Mouse (Mus musculus): Measurements from ENCODE around the gene Sox5.

Gene Sox5

DNA sequence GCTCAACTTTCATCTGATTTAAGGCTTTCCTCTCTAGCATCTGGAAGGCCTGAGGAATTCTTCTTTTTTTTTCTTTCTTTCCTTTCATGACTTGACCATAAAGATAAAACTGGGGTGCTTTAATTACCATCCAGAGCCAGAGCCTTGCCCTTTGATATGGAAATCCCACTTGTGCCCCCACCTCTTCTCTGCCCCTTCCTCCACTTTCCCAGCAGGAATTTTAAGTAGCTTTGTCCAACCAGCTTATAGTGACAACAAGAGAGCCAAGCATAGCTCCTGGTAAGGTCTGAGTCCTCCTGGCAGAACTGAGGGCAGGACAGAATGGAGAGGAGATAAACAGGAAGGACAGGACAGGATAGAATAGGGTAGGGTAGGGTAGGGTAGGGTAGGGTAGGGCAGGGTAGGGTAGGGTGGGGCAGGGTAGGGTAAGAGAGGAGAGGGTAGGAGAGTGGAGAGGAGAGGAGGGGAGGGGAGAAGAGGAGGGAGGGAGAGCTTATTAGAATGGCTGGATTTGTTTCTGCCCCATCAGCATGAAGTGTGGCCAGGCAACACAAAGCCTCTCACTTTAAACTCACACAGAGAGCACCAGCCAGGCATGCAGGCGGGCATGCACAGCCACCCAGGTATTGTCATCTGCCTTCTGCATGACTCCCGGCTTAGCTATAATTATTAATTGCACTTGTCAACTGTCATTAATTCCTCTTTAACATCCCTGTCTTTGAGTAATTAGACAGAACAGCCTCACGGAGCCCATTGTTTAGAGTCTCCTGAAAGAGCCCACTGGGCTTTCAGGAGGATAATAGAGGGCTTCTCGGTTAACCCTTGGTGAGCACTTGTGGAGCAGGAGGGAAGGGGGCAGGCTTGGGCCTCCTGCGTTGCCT lies 300.9 kb downstream of the Sox5 start:
- WGBS, result 59% methylated on average over 5 of the region's 5 CpGs

DNA sequence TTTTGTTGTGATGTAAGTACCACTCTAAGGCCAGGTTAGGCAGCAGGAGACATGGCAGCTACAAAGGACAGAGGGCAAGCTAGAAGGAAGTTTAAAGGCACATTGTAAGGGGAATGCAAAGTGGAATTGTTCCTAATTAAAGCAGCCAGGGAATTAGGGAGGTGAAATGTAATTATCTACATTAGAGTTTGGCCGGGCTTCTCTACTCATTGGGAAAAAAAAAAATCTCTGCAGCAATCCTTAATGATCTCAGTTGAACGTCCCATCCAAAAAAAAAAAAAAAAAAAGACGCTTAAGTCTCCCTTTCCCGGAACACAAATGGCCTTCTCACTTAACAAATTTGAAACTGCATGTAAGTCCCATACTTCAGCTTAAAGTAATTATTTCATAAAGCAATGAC lies 301.9 kb downstream of the Sox5 start:
- 59% methylated on average over 4 of the region's 4 CpGs for WGBS

DNA sequence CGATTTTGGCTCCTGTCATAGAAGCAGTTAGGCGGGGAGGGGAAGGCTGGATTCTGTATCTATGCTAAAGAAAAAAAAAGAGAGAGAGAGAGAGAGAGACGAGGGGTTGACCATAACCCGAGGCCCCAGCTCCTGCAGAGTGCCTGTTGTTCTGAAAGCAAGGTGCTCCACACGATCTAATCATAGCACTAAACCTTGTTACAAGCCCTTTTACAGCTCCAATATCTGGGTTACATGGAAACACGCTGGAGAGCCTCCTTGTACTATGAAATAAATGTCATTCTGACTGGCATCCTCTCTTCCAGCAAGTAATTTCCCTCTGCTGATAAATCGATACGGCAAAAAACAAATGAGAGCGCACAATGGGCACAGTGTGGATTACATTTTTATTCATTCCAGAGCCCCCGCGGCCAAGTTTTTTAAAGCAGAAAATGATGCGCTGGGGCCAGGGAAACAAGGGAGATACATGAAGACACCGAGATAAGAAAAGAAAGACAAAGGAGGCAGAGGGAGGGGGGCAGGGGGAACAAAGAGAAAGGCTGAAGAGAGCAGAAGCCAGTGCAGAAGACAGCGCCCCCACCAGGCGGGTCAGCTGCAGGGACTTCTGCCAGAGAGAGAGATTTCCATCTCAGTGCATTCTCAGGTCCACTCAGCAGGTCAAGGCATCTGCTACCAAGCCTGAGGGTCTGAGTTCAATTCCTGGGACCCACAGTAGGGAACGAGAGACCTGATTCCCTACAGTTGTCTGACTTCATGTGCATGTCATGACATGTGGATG lies 304.3 kb downstream of the Sox5 start:
- 48% methylated on average over 16 of the region's 16 CpGs for WGBS

DNA sequence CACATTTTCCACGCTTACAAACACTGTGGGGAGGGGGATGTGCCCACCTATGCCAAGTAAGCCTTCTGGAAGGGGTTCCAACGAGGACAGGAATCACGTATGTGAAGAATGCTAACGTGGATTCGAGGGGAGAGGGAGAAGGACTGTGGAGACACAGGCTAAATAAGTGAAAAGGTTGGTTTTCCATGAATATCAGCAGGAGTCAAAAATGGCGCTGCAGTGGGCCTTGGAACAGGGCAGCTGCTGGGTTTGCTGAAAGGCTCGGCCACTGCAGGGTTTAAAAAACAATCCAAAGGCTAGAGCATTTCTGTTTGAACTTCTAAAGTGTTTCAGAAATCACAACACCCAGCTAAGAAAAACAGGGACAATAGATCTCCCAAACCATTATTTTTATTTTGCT lies 308.3 kb downstream of the Sox5 start:
- 84% methylated on average over 7 of the region's 7 CpGs for WGBS

DNA sequence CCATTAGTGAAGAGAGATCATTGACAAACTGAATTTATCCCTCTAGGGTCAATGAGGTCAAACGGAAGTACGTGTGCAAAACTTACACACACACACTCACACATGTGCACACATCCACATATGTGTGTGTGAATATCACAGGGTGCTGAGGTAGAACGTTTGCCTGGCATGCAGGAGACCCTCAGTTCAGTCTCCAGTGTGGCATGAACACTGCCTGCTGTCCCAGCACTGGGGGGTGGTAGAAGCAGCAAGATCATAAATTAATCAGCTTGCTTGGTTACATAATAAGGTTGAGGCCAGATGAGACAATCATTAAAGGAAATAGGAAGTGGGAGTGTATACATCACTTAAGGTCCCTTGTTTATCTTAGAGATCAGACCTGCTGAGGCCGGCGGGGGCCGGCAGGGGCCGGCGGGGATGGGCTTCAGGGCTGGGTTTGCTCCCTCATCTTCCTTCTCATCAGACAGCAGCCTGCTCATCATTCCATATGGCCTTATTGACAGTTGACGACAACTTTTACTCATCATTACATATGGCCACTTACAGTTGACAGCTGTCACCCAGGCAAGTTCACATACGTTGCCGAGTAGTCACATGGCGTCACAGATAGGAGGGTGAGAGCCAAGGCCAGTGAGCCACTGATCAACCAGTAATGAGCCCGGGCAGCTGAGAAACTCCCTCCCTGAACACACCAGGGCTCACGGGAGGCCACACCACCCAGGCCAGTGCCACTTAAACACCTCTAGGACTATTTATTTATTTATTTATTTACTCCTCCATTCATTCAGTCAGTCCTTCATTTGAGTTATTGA lies 309.5 kb downstream of the Sox5 start:
- WGBS, result 80% methylated on average over 14 of the region's 14 CpGs

DNA sequence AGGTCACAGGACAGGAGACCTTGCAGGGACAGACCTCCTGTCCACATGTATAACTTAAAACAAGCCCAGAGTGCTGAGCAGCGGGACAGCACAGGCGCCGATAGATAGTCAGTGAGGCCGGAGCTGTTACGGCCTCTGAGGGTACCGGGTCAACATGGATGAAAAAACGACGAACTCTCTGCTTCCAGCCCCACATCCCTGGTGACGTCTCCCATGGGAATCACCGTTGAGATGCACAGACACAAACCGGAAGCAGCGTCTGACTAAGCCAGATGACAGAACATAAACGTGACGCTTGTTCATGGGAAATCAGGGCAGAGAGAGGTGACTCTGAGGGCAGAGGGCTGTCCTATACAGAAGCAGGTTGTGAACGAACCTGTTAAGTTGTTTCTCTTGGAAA lies 315.1 kb downstream of the Sox5 start:
- WGBS, result 64% methylated on average over 15 of the region's 15 CpGs

DNA sequence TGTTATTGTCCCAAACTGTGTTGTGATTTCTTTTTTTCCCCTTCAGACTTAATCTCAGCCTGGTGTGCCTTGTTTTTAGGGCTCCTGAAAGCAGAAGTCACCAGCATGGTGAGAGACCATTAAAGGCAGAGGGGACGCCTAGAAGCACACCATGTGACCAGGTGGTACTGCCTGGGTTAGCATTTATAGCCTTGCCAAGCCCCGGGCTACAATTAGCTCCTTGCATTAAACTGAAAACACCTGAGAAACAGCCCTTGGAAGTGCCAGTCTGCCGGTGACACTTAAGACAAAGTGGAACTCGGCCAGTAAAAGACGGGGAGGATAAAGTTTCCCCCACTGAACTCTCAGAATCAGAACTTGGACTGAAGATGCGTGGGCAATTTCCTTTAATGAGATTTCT lies 318.1 kb downstream of the Sox5 start:
- 82% methylated on average over 6 of the region's 6 CpGs for WGBS

DNA sequence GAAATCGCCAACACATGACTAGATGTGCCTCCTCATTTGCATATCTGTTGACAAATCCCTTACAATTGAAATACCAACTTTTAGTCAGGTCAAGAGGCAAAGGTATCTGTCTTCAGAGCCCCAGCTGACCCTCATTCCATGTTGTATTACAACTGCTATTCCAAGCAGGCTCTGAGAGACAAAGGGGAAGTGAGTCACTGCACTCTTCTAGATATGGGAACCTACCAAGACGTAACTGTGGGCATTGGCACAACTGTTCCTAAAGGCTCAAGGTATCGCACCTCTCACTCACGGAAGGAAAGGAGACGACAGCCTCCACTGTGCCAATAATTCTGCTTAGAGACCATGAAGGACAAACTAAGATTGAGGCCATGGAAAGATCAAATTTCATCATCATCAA lies 318.5 kb downstream of the Sox5 start:
- WGBS, result 93% methylated on average over 5 of the region's 5 CpGs

DNA sequence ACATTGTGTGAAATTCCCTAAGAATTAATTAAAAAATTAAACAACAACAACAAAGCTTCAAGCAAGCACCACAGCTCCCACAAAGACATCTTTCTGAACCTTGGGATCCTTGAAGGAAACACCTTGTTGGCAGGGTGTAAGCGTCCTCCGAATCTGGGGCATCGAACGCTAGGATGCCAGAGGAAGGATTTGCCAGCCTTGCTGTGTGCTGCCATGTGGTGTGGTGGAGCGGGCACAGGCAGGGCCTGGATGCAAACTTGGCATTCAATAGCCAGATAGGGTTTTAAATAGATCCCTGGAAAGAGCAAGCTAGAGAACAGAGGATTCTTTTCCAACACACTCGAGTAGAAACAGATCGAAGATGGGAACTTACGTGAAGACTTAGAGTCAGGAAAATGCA lies 322.3 kb downstream of the Sox5 start:
- WGBS, result 55% methylated on average over 8 of the region's 8 CpGs

DNA sequence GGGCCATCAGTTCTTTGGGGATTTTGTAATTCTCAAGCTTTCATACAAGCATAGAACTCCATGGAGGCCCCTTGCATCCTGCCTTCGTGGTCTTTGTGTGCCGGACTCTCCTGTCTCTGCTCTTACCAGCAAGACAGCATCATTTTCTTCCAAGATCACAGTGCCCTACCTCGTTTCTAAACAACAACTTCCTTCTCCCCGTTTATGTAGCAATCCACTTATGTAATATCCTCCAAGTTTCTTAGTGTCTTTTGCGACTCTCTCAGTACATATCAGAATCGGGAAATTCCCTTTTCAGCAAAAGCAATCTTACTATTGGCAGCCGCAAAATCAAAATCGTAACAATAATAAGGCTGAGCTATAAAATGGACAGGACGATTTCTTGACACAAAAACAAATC lies 324.3 kb downstream of the Sox5 start:
- 87% methylated on average over 9 of the region's 9 CpGs for whole genome bisulfite sequencing

DNA sequence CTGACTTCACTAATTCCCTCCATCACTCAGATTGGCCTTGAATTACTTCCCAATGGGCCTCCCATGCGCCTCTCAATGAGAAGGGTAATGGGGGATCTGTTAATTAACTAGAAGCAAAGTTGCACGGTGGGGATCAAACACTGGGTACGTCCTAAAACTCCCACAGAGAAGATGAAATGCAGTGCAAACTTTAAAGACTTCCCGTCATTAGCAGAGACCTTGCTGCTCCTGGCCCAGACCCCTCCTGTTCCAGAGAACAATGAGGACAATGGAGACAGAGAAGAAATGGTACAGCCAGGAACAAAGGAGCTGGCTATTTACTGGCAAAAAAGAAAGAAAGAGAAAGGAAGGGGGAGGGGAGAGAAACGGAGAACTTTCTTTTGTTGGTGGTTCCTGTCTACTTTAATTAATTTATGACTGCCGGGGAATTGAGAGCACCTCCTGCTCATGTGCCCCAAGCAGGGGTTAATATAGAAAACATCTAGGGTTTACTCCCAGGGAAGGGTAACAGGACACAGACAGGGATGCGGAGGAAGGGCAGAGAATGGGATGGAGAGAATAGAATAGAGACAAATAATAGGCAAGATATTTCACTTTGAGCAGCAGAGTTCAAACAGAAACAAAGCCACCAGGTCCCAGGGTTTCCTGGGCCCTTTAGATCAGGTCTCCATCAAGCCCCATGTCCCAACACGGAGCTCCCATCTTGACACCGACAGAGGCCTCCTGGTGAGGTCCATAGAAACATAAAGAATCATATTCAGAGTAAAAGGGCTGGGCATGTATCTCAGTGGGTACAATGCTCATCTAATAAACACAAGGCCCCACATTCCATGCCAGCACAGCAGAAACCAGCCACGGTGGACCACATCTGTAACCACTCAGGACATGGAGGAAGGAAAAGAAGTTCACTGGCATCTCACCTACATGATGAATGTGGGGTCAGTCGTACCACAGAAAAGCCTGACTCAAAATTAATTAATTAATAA lies 327.2 kb downstream of the Sox5 start:
- 67% methylated on average over 11 of the region's 11 CpGs for WGBS

DNA sequence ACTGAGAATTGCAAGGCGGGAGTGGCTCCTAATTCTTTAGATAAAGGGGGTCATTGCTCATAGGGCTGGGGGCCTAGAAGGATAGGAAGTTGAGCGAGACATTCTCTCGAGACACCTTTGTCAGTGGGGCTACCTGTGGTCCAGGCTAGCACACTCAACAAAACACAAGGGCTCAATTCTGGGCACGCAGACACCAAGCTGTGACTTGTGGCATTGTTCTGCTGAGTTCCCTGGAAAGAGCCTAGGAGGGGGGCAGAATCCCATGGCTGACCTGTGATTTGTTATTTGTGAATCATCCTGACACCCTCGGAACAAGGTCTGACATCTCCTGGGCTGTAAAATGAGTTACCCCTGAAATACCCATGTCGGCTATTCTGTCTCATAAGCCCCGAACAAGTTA lies 328.2 kb downstream of the Sox5 start:
- WGBS, result 81% methylated on average over 7 of the region's 7 CpGs

DNA sequence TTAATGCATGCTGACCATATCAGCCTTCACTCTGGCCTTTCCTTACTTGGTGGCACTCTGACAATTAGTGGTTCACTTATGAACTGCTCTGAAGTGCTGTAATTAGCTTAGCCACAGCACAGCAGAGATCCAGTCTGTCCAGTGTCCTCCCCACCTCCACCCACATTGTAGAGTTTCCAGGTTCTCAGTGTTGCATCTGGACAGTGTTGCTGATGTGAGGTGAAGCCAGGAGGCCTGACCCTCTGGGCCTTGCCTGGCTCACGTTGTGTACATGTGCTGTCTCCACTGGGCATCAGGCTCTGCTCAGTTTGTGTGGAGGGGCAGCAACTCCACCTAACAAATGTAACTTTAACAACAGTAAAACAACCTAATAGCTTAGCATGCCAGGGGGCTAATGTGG lies 328.6 kb downstream of the Sox5 start:
- WGBS, result 72% methylated on average over 1 of the region's 1 CpGs

DNA sequence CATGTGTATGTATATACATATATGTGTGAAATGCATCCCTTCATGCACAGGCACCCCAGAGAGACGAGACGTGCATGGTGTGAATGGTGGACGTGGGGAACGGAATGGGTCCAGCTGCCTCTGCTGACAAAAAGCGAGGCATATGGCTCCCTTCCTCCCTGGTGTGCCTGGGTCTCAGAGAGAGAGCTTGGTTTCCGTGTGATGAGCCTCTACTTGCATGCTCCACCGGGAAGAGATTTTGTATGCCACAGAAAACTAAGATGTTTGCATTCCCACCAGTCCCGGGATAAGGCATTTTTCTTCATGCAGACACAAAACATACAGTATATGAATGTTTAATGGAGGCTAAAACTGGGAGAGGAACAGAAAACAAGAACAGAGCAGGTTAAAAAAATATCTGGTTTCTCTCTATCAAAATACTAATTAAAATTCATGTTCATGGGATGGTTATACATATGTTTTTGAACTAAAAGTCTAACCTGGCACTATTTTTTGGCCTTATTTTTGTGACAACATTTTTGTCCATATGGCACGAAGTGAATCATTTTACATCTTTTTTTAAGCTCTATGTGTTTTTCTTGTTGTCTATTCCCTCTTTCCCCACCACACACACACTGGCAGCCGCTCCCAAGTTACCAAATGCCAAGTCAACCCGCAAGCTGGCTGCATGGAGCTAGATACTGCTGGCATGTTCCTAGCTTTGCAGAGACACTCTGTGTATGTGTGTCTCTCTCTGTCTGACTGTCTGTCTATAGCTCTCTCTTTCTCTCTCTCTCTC lies 329.4 kb downstream of the Sox5 start:
- WGBS, result 58% methylated on average over 11 of the region's 11 CpGs

DNA sequence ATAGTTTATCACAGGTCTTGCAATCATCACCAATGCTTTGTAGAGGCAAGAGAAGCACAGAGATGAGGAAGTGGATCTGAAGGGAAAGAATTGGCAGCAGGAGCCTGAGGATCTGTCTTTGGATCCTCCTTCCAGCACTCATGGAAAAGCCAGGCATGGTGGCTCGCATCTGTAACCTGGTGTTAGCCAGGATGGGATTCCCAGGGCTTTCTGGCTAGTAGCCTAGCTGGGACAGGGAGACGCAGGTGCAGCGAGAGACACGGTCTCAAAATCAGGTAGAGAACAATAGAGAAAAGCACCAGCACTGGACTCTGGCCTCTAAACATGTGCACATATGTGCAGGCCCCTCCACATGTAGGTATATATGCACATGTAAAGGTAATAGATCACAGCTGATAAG lies 330.1 kb downstream of the Sox5 start:
- WGBS, result 84% methylated on average over 4 of the region's 4 CpGs

DNA sequence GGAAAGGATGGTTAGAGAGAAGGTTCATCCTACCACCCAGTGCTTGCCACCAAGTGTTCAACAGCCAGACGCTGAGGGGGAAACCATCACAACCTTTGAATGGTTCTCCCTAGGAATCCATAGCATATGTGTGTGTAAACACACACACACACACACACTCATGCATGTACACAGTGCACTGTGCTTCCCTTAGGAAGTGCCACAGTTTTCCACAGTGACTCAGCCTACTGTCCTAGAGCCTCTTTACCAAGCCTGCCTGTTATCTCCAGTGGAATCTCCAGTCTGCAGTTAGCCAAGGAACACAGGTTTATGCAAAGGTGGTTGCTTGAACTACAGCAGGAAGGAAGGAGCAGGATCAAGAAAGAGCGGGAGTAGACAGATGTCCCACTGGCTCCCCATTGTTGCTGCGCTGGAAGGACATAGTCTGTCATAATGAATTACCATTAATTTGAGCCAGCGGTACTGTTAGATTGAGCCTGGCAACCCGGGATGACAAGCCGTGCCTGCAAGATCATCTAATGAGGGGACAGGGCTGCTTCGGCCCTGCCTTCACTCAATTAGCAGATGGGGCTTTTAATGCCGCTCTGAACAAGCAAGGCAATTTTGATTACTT lies 335.9 kb downstream of the Sox5 start:
- WGBS, result 73% methylated on average over 8 of the region's 8 CpGs

DNA sequence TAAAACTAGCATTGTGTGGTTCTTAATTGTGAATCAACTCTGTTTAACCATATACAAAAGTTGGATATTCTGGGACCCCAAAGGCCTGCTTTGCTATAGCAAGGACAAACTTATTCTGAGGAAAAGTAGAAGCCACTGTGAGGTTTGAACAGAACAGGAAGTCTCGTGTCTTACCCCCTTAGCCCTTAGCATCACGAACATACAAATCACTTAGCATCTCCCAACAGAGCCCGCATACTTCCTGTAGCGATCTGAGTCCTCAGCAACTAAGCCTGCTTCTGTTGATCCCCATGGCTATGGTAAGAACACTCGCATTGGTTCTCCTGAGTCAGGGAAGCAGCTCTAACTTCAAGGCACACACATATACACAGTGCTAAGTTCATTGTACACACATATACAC lies 337.4 kb downstream of the Sox5 start:
- WGBS, result 84% methylated on average over 5 of the region's 5 CpGs

DNA sequence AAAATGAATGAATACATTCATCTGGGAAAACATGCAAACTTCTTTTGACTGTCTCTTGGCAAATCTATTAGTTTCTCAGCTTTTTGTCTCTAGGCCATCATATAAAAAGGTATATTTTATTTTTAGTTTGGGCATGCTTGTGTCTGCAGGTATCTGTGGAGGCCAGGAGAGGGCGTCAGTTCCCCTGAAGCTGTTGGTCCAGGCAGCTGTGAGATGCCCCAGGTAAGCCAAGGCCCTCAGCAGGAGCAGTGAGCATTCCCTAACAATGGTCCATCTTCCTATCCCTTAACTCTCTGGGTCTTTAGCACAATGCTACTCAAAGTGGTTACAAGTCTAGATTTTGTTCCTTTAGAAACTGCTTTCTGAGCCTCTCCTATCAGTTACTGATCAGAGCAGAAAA lies 338.1 kb downstream of the Sox5 start:
- WGBS, result 88% methylated on average over 1 of the region's 1 CpGs

DNA sequence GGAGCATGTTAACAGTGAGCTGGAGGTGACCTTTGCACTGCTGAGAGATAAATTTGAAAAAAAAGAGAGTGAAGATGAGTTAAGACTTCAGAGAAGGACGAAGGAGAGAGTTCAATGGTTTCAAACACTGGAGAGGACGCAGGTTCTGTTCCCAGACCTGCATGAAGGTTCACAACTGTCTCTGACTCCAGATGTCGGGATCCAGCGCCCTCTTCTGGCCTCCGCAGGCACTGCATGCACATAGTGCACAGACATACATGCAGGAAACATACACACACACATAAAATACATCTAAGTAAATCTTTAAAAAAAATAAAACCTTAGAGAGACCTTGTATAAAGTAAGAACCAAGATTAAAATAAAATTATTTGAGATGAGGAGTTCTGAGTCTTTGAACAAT lies 352.5 kb downstream of the Sox5 start:
- WGBS, result 71% methylated on average over 5 of the region's 5 CpGs

DNA sequence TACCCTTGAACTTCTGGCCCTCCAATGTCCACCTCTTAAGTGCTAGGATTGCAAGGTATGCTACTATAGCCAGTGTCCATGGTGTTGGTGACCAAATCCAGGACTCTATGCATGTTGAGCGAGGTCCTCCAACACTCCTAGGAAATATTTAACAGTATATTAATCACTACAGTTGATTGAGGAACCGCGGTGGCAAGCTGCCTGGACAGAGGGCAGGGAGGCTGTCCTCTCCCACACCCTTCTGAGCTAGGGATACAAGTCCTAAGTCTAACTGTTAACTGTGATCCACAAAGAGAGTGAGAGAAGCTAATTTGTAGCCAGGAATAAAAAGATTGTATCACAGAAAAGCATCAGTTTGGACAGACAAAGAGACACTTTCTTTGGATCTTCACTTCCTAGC lies 373.7 kb downstream of the Sox5 start:
- WGBS, result 93% methylated on average over 3 of the region's 3 CpGs

All from cerebral cortex, adult 2 months (tissue).